Mouse (Mus musculus) left cerebral cortex, adult 9 months (tissue): Measurements from ENCODE around the gene Capn8.
A peak's percentile ranks its signal among the peaks of the same experiment; 100 is the strongest.

Source experiments
- DNase-seq, 2 experiments: peaks; one replicate each; pipeline ENCODE4 v3.0.0; 2022; ENCODE audit warnings: low spot score in 2 of 2

Capn8 gene

DNA sequence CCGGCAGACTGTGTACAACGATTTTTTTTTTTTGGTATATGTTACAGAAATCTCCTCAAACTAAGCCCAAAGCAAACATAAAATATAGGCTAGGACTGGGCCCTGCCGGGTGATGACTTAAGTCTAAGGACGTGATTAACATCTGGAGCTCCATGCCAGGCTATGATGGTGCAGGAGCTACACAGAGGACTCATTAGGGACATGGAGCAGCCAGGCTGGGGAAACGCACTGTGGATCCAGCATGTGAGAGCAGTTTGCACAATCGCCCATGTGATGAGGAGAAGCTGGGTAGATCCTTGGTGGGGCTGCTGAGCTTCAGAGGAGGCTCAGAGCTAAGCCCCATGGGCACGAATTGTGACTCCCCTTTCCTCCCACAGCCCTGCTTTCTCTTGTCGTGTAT lies 14.0 kb upstream of the Capn8 start:
- no peak for DNase-seq

DNA sequence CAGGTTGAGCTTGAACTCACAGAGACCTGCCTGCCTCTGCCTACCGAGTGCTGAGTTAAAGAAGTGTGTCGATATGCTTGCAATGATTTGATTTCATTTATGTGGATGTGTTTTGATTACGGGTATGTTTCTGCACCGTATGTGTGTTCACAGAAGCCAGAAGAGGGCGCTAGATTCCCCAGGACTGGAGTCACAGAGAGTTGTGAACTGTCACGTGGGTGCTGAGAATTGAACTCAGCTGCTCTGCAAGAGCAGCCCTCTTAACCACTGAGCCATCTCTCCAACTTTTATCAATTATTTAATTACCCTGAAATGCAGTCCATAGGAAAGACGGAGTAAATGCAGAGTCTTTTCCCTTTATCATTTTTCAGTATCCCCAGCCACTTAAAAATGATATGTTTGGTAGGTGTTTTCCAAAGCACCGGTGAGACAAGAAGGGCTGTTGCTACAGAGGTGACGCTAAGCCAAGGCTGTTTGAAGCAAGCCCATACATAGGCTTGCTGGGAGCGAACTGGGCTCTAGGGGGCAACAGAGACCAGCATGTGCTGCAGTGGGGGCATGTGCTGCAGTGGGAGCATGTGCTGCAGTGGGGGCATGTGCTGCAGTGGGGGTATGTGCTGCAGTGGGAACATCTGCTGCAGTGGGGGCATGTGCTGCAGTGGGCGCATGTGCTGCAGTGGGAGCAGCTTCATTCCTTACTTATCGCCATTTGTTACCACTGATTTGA lies 11.0 kb upstream of the Capn8 start:
- peak in 1 of 2 experiments; percentile 67 for DNase-seq

DNA sequence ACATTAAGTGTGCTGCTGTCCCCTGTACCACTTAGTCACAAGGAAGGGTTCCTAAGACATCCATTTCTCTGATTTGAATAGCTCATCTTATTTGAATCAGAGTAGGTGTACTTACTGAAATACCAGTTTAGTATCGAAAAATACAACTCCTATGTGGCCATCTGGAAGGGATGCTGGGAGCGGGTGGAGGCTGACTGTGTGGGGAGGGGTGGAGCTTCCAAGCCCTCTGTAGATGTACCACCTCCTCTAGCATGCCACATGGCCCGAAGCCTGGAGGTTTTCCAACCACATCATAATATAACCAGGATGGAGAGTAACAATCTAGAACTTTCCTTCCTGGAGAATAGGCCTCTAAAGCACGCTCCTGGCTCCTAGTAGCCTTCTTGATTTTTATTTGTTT lies 6.5 kb upstream of the Capn8 start:
- no peak for DNase-seq

- no peak for DNase-seq
Measured at GRCm38 (mm10) chr1:182559530-182559929, 5.3 kb upstream of the Capn8 start.

- DNase-seq, result peak in 1 of 2 experiments; percentile 51
Measured at GRCm38 (mm10) chr1:182560390-182561098, 4.3 kb upstream of the Capn8 start.

GRCm38 (mm10) chr1:182561945-182562514 lies 2.8 kb upstream of the Capn8 start:
- no peak for DNase-seq

DNA sequence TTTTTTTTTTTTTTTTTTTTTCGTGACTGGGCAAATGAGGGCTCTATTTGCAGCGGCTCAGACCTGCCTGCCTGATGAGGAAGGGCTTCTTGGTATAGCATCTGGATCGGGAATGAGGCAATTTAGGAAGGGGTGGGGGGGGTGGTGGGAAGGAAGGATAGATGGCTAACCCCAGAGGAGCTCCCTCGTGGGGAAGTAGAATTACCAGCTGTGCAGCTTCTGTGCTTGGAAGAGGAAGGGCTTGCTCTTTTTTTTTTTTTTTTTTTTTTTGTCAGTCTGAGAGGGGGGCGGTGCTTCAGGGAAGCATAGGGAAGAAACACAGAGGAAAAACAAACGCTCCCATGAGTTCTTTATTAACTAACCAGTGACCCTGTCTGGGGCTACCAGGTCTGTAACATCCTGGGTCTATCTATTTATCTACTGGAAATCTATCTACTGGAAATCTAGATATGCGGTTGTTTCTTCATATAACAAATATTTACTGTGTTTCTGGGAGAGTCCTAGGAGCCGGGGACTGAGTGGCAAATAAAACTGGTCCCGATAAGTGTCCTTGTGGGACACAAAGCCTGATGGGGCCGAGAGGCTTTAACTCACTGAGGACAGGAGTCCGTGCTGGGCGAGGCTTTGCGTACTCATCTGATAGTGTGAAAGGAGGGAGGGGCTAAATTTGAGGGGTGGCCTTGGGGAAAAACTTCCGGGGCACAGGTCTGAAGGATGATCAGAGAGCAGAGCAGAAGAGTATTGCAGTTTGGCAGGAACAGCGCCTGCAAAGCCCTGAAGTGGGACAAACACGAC lies 2.0 kb upstream of the Capn8 start:
- no peak for DNase-seq

DNA sequence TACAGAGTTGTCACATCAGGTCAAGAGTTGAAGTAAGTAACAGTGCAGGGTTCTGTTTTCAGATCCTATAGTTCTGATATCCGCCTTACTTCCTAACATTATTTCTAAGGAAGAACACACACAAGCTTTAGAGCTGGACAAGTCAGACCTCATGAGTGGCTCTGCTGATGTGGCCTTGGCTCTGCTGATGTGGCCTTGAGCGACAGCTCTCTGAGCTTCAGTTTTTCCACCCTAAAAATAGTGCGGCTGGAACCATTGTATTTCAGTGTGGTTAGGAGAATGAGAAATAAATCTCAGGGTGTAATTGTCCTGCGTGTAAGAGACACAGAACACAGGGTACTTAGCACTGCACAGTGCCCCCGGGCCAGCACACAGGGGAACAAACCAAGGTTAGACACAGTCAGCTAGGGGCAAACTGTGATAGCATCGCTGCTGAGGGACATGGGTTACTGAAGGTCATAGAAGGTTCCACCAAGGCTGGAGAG lies 586 bp downstream of the Capn8 start:
- no peak for DNase-seq

- DNase-seq, result no peak
Measured at GRCm38 (mm10) chr1:182571148-182571547, 6.3 kb downstream of the Capn8 start.

DNA sequence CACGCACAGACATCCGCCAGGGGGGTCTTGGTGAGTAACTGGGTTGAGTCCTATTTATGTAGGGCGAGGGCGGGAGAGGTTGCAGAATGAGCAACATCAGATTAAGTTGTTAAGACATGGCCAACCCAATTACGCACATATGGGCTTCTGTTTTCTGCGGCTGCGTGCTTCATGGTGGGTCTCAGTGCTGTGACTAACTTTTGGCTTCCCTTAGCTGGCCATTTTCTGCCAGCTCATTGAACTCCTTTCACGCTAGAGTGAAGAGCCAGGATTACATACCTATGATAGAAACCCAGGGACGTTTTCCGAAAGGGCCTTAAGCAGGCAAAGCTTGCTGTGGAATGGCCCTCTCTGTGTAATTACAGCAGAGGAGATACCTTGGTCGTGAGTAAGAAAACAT lies 7.2 kb downstream of the Capn8 start:
- DNase-seq, result no peak

GRCm38 (mm10) chr1:182573856-182574665 lies 9.3 kb downstream of the Capn8 start:
- DNase-seq, result peak in 1 of 2 experiments; percentile 14

- no peak for DNase-seq
Measured at GRCm38 (mm10) chr1:182574666-182575049, 9.9 kb downstream of the Capn8 start.

DNA sequence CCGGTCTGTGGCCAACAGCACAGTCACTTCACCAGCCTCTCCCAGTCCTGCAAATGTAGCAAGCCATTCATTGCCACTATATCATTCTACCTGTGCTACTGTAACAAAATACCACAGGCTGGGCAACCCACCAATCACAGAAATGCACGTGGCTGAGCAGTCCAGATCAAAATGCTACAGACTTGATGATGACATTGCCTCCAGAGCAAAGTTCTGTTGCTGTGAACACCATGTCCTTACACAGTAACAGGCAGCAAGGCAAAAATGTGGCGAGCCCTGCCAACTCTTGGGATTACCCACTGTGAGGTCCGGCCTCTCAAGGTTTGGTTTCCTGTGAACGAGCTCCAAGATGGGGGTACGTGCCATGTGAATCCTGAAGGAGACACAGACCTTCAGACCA lies 19.4 kb downstream of the Capn8 start:
- DNase-seq, result no peak

GRCm38 (mm10) chr1:182585162-182585840 lies 20.5 kb downstream of the Capn8 start:
- no peak for DNase-seq

DNA sequence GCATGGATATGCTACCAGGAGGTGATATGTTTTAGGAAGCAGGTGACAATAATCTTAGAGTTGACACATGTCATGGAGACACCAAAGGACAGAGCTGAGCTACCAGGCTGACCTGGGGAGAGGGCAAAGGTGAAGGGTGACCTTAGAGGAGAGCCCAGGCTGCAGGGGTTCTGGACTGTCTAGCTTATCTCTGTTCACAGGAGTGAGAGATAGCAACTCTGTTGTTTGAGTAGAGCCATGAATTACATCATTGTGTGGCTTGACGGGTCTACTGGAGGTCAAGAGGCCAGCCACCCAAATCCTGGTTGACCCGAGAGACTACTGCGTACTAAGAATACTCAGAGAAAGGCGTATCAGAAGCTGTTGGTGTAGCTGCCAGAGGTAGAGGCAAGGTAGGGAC lies 22.9 kb downstream of the Capn8 start:
- no peak for DNase-seq

- no peak for DNase-seq
Measured at GRCm38 (mm10) chr1:182591491-182591890, 26.7 kb downstream of the Capn8 start.

DNA sequence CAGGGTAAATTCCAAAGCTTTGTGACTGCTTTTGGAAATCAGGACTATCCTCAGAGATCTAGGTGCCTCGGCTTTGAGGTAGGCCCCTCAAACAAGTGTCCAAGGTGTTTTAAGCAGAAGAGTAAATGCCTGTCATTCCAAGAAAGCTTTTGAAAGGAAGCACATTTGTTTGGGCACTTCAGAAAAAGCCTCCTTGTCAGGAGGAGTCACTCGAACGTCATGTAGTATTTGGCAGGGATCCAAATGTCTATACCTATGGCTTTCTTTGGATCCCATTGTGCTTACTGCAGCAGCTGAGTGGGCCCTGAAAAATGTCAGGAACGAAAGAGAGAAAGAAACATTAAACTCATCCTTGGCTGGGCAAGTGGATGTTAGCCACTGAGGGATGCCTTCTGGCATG lies 27.6 kb downstream of the Capn8 start:
- DNase-seq, result no peak

- no peak for DNase-seq
Measured at GRCm38 (mm10) chr1:182605330-182606150, 40.7 kb downstream of the Capn8 start.

DNA sequence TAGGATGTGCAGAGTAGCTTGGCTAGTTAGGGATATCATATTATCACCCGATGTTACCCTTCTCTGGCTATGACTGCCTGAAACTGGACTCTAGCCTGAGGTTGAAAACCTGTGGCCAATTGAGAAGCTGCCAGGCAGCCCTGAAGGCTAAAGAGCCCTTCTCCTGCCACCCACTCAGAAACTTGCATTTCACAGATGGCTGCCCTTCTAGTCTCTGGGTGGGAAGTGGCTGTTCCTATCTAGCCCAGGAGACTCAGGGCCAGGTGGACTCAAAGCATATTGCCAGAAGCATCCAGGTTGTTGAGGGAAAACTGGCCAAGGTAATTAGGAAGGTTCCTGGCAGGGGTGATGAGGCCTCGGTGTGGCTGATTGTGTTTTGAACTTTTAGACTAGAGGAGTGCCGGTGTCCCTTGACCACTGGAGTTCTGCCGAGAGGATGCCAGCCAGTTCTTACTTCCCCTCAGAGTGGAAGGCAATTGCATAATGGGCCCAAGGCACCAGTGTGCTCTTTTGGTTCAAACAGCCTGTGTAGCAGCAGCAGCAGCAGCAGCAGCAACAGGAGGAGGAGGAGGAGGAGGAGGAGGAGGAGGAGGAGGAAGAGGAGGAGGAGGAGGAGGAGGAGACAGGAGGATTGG lies 45.0 kb downstream of the Capn8 start:
- DNase-seq, result no peak
